In genomic region chr14:57679523-57679922, GRCm38 (mm10) we compare ENCODE assay signal across 14 mouse cellular contexts. TPM values are rescaled to one million over a fixed set of nuclear protein-coding genes. Genes with fewer than 3 reads are reported as not detected.
A peak's percentile ranks its signal among the peaks of the same experiment; 100 is the strongest.
DNase-seq lines count a peak whose midpoint lies in the region; ATAC-seq and TF ChIP-seq lines count a peak whose summit lies in the region.
"Had no signal": no experiment of that assay in that cellular context is flagged by ENCODE, and none has a peak within 500 bp of the region (broad histone marks: within the 10 kb centered on the region; RNA-seq: fewer than 3 reads in every experiment).

No protein-coding gene starts in this region.

- H3K4me3 ChIP-seq in forebrain, embryonic 13.5 days: no peak overlapping the region
- no peak overlapping the region for H3K4me3 ChIP-seq in forebrain, embryonic 11.5 days (ENCODE audit: low read depth, low read length)
- H3K4me3 ChIP-seq in hindbrain, embryonic 13.5 days: no peak overlapping the region
- no peak overlapping the region for H3K4me3 ChIP-seq in hindbrain, embryonic 12.5 days
- H3K4me3 ChIP-seq in midbrain, embryonic 15.5 days: no peak overlapping the region
- no peak overlapping the region for H3K4me3 ChIP-seq in midbrain, postnatal 0 days (ENCODE audit: low read depth, low read length)
- H3K4me3 ChIP-seq in neural tube, embryonic 14.5 days (ENCODE audit: low read depth, low read length): no peak overlapping the region
- H3K4me3 ChIP-seq: embryonic facial prominence, embryonic 13.5 days; heart, embryonic 13.5 days; kidney, embryonic 15.5 days; limb, embryonic 15.5 days; midbrain, embryonic 12.5 days had no signal

- no peak overlapping the region for H3K4me2 ChIP-seq in forebrain, embryonic 13.5 days
- no peak overlapping the region for H3K4me2 ChIP-seq in forebrain, embryonic 11.5 days (ENCODE audit: low read depth, low read length, severe bottlenecking)
- H3K4me2 ChIP-seq in hindbrain, embryonic 13.5 days: no peak overlapping the region
- H3K4me2 ChIP-seq in hindbrain, embryonic 12.5 days (replicated peaks): no peak overlapping the region
- no peak overlapping the region for H3K4me2 ChIP-seq in midbrain, embryonic 15.5 days
- no peak overlapping the region for H3K4me2 ChIP-seq in midbrain, postnatal 0 days (ENCODE audit: low read depth, low read length, poor library complexity, severe bottlenecking)
- H3K4me2 ChIP-seq in neural tube, embryonic 14.5 days (ENCODE audit: low read depth, low read length): no peak overlapping the region
- H3K4me2 ChIP-seq: embryonic facial prominence, embryonic 13.5 days; heart, embryonic 13.5 days; kidney, embryonic 15.5 days; limb, embryonic 15.5 days; midbrain, embryonic 12.5 days had no signal

- no peaks in the 10 kb centered on the region for H3K36me3 ChIP-seq in forebrain, embryonic 13.5 days (ENCODE audit: poor library complexity, severe bottlenecking)
- H3K36me3 ChIP-seq in forebrain, embryonic 11.5 days (ENCODE audit: control insufficient read depth, insufficient read depth, low read length): no peaks in the 10 kb centered on the region
- no peaks in the 10 kb centered on the region for H3K36me3 ChIP-seq in hindbrain, embryonic 13.5 days
- no peaks in the 10 kb centered on the region for H3K36me3 ChIP-seq in hindbrain, embryonic 12.5 days
- no peaks in the 10 kb centered on the region for H3K36me3 ChIP-seq in midbrain, embryonic 15.5 days (replicated peaks)
- no peaks in the 10 kb centered on the region for H3K36me3 ChIP-seq in midbrain, postnatal 0 days (ENCODE audit: insufficient read depth, low read length)
- no peaks in the 10 kb centered on the region for H3K36me3 ChIP-seq in neural tube, embryonic 14.5 days (ENCODE audit: control insufficient read depth, insufficient read depth, low read length)
- H3K36me3 ChIP-seq: embryonic facial prominence, embryonic 13.5 days; heart, embryonic 13.5 days; kidney, embryonic 15.5 days; limb, embryonic 15.5 days; midbrain, embryonic 12.5 days had no signal

- WGBS in forebrain, embryonic 13.5 days: 27% methylated on average over 1 of the region's 1 CpGs
- WGBS in forebrain, embryonic 11.5 days: 30% methylated on average over 1 of the region's 1 CpGs
- WGBS in hindbrain, embryonic 13.5 days: 25% methylated on average over 1 of the region's 1 CpGs
- 40% methylated on average over 1 of the region's 1 CpGs for WGBS in hindbrain, embryonic 12.5 days
- WGBS in midbrain, embryonic 15.5 days: 33% methylated on average over 1 of the region's 1 CpGs
- 28% methylated on average over 1 of the region's 1 CpGs for WGBS in midbrain, postnatal 0 days
- WGBS in neural tube, embryonic 14.5 days: 24% methylated on average over 1 of the region's 1 CpGs

- H3K27ac ChIP-seq in forebrain, embryonic 13.5 days: no peak overlapping the region
- no peak overlapping the region for H3K27ac ChIP-seq in forebrain, embryonic 11.5 days (ENCODE audit: low read depth, low read length)
- H3K27ac ChIP-seq in hindbrain, embryonic 13.5 days: no peak overlapping the region
- no peak overlapping the region for H3K27ac ChIP-seq in hindbrain, embryonic 12.5 days
- no peak overlapping the region for H3K27ac ChIP-seq in midbrain, embryonic 15.5 days
- no peak overlapping the region for H3K27ac ChIP-seq in midbrain, postnatal 0 days (ENCODE audit: low read depth, low read length)
- no peak overlapping the region for H3K27ac ChIP-seq in neural tube, embryonic 14.5 days (ENCODE audit: low read depth, low read length)
- H3K27ac ChIP-seq: embryonic facial prominence, embryonic 13.5 days; heart, embryonic 13.5 days; kidney, embryonic 15.5 days; limb, embryonic 15.5 days; liver, embryonic 14.5 days; midbrain, embryonic 12.5 days had no signal

- TF ChIP-seq CTCF in midbrain, postnatal 0 days (IDR thresholded peaks at IDR 0.05): no peak

- no peak for DNase-seq in forebrain, embryonic 11.5 days (ENCODE audit: low spot score)
- DNase-seq in midbrain, postnatal 0 days (ENCODE audit: low spot score): no peak
- no peak for DNase-seq in frontal cortex, postnatal 14 days (ENCODE audit: low spot score in 2 of 2)

- no peaks in the 10 kb centered on the region for H3K27me3 ChIP-seq in forebrain, embryonic 13.5 days
- H3K27me3 ChIP-seq in forebrain, embryonic 11.5 days (ENCODE audit: control insufficient read depth, insufficient read depth, low read length): no peaks in the 10 kb centered on the region
- no peaks in the 10 kb centered on the region for H3K27me3 ChIP-seq in hindbrain, embryonic 13.5 days
- H3K27me3 ChIP-seq in hindbrain, embryonic 12.5 days: no peaks in the 10 kb centered on the region
- H3K27me3 ChIP-seq in midbrain, embryonic 15.5 days (replicated peaks): no peaks in the 10 kb centered on the region
- no peaks in the 10 kb centered on the region for H3K27me3 ChIP-seq in midbrain, postnatal 0 days (ENCODE audit: insufficient read depth, low read length)
- no peaks in the 10 kb centered on the region for H3K27me3 ChIP-seq in neural tube, embryonic 14.5 days (ENCODE audit: control insufficient read depth, insufficient read depth, low read length)
- H3K27me3 ChIP-seq: embryonic facial prominence, embryonic 13.5 days; heart, embryonic 13.5 days; kidney, embryonic 15.5 days; limb, embryonic 15.5 days; midbrain, embryonic 12.5 days had no signal

- H3K9ac ChIP-seq in forebrain, embryonic 13.5 days: no peak overlapping the region
- H3K9ac ChIP-seq in forebrain, embryonic 11.5 days (ENCODE audit: low read length): no peak overlapping the region
- H3K9ac ChIP-seq in hindbrain, embryonic 13.5 days: no peak overlapping the region
- H3K9ac ChIP-seq in hindbrain, embryonic 12.5 days: no peak overlapping the region
- H3K9ac ChIP-seq in midbrain, embryonic 15.5 days: no peak overlapping the region
- H3K9ac ChIP-seq in midbrain, postnatal 0 days (replicated peaks; ENCODE audit: low read length, poor library complexity, severe bottlenecking): no peak overlapping the region
- H3K9ac ChIP-seq in neural tube, embryonic 14.5 days (replicated peaks; ENCODE audit: low read depth, low read length): no peak overlapping the region
- H3K9ac ChIP-seq: embryonic facial prominence, embryonic 13.5 days; heart, embryonic 13.5 days; kidney, embryonic 15.5 days; limb, embryonic 15.5 days; liver, embryonic 14.5 days; midbrain, embryonic 12.5 days had no signal

- H3K9me3 ChIP-seq in forebrain, embryonic 13.5 days (replicated peaks): no peaks in the 10 kb centered on the region
- H3K9me3 ChIP-seq in forebrain, embryonic 11.5 days (ENCODE audit: control insufficient read depth, low read length): no peaks in the 10 kb centered on the region
- no peaks in the 10 kb centered on the region for H3K9me3 ChIP-seq in hindbrain, embryonic 13.5 days
- H3K9me3 ChIP-seq in hindbrain, embryonic 12.5 days (replicated peaks): no peaks in the 10 kb centered on the region
- no peaks in the 10 kb centered on the region for H3K9me3 ChIP-seq in midbrain, embryonic 15.5 days
- no peaks in the 10 kb centered on the region for H3K9me3 ChIP-seq in midbrain, postnatal 0 days (ENCODE audit: low read length)
- H3K9me3 ChIP-seq in neural tube, embryonic 14.5 days (ENCODE audit: control insufficient read depth, low read length): no peaks in the 10 kb centered on the region
- H3K9me3 ChIP-seq: embryonic facial prominence, embryonic 13.5 days; heart, embryonic 13.5 days; kidney, embryonic 15.5 days; limb, embryonic 15.5 days; midbrain, embryonic 12.5 days had no signal

- peak; percentile 50 for ATAC-seq in forebrain, embryonic 13.5 days
- ATAC-seq in forebrain, embryonic 11.5 days (replicated peaks; ENCODE audit: low FRiP score): no peak
- peak; percentile 39; the same call in 1 of the 2 replicates for ATAC-seq in hindbrain, embryonic 13.5 days (ENCODE audit: low FRiP score)
- no peak for ATAC-seq in hindbrain, embryonic 12.5 days (ENCODE audit: low FRiP score)
- ATAC-seq in midbrain, embryonic 15.5 days (replicated peaks): peak; percentile 41; the same call in 1 of the 2 replicates
- no peak for ATAC-seq in midbrain, postnatal 0 days (ENCODE audit: low FRiP score)
- peak; percentile 50; the same call in 1 of the 2 replicates for ATAC-seq in neural tube, embryonic 14.5 days (ENCODE audit: low read depth)

- no peaks in the 10 kb centered on the region; the same call in 1 of the 2 replicates for H3K4me1 ChIP-seq in forebrain, embryonic 13.5 days
- H3K4me1 ChIP-seq in forebrain, embryonic 11.5 days (replicated peaks; ENCODE audit: control insufficient read depth, insufficient read depth, low read length): no peaks in the 10 kb centered on the region
- H3K4me1 ChIP-seq in hindbrain, embryonic 13.5 days (replicated peaks): no peaks in the 10 kb centered on the region
- H3K4me1 ChIP-seq in hindbrain, embryonic 12.5 days: no peaks in the 10 kb centered on the region
- no peaks in the 10 kb centered on the region for H3K4me1 ChIP-seq in midbrain, embryonic 15.5 days
- no peaks in the 10 kb centered on the region for H3K4me1 ChIP-seq in midbrain, postnatal 0 days (ENCODE audit: insufficient read depth, low read length)
- H3K4me1 ChIP-seq in neural tube, embryonic 14.5 days (ENCODE audit: control insufficient read depth, insufficient read depth, low read length): no peaks in the 10 kb centered on the region
- H3K4me1 ChIP-seq: embryonic facial prominence, embryonic 13.5 days; heart, embryonic 13.5 days; kidney, embryonic 15.5 days; limb, embryonic 15.5 days; midbrain, embryonic 12.5 days had no signal

RNA-seq across cellular contexts. Expression of gene Xpo4, which starts 14.3 kb away (rescaled TPM):
- 19.3 and 21.8 TPM in 2 replicates for polyA plus RNA-seq in forebrain, embryonic 13.5 days (2015; fragmentation: Nextera tagmentation; extraction: Ambion mirVana)
- 35.6 and 39.1 TPM in 2 replicates for polyA plus RNA-seq in forebrain, embryonic 11.5 days (2014; fragmentation: Nextera tagmentation; extraction: Ambion mirVana)
- 11.6 and 14.9 TPM in 2 replicates for polyA plus RNA-seq in hindbrain, embryonic 13.5 days (2015; fragmentation: Nextera tagmentation; extraction: Ambion mirVana)
- polyA plus RNA-seq in hindbrain, embryonic 12.5 days (2016; fragmentation: Nextera tagmentation; extraction: Ambion mirVana): 24.4 and 24.8 TPM in 2 replicates
- polyA plus RNA-seq in midbrain, embryonic 15.5 days (2015; fragmentation: Nextera tagmentation; extraction: Ambion mirVana): 12.9 and 13.1 TPM in 2 replicates
- 11.3 and 19.4 TPM in 2 replicates for total RNA-seq in midbrain, postnatal 0 days (2014; rRNA removed)
- polyA plus RNA-seq in midbrain, postnatal 0 days (2015; fragmentation: Nextera tagmentation; extraction: Ambion mirVana): 6.7 and 11.7 TPM in 2 replicates
- polyA plus RNA-seq in neural tube, embryonic 14.5 days (2014; fragmentation: Nextera tagmentation; extraction: Ambion mirVana): 17.5 and 18.0 TPM in 2 replicates

Comparison
In these comparisons a context has a peak if more than half of its experiments do, and no peak if none do; other contexts are left out.
1. ATAC-seq: peak in forebrain, embryonic 13.5 days (single experiment), hindbrain, embryonic 13.5 days (single experiment), midbrain, embryonic 15.5 days (single experiment) and neural tube, embryonic 14.5 days (single experiment); none in forebrain, embryonic 11.5 days (single experiment), hindbrain, embryonic 12.5 days (single experiment) and midbrain, postnatal 0 days (single experiment).